Mouse (Mus musculus) midbrain, embryonic 11.5 days (tissue): Measurements from ENCODE around the gene Rtn4rl2. TPM values are rescaled to one million over a fixed set of nuclear protein-coding genes. Genes with fewer than 3 reads are reported as not detected.
A peak's percentile ranks its signal among the peaks of the same experiment; 100 is the strongest.

ENCODE experiments used
- ATAC-seq: fragments of 200-750 bp; cut with Nextera tagmentation; 2 replicates; pipeline ENCODE4 v1.8.0; 2017; ENCODE audit warnings: moderate TSS enrichment, moderate library complexity; ENCODE audit not compliant: low FRiP score
- DNase-seq: peaks from one replicate; pipeline ENCODE4 v3.0.0; 2015; ENCODE audit warnings: low spot score; ENCODE audit errors: missing footprints
- H3K27ac ChIP-seq: fragments of 300-500 bp; sonication (generic); 2 replicates; pipeline ENCODE4 v1.5.1; 2014; ENCODE audit warnings: low read depth, low read length
- H3K27me3 ChIP-seq: fragments of 300-500 bp; sonication (generic); 2 replicates; pipeline ENCODE4 v1.6.1; 2014; ENCODE audit warnings: mild to moderate bottlenecking, low read length, moderate library complexity, mixed read lengths; ENCODE audit not compliant: control insufficient read depth, insufficient read depth
- H3K36me3 ChIP-seq: fragments of 300-500 bp; sonication (generic); 2 replicates; pipeline ENCODE4 v1.6.1; 2014; ENCODE audit warnings: mild to moderate bottlenecking, low read length, moderate library complexity, mixed read lengths; ENCODE audit not compliant: control insufficient read depth, insufficient read depth
- H3K4me1 ChIP-seq: fragments of 300-500 bp; sonication (generic); 2 replicates; pipeline ENCODE4 v1.6.1; 2014; ENCODE audit warnings: low read length; ENCODE audit not compliant: control insufficient read depth, insufficient read depth
- H3K4me2 ChIP-seq: fragments of 300-500 bp; sonication (generic); 2 replicates; pipeline ENCODE4 v1.6.1; 2014; ENCODE audit warnings: mild to moderate bottlenecking, moderate library complexity
- H3K4me3 ChIP-seq: fragments of 300-500 bp; sonication (generic); 2 replicates; pipeline ENCODE4 v1.5.1; 2014; ENCODE audit warnings: low read depth, low read length
- H3K9ac ChIP-seq: fragments of 300-500 bp; sonication (generic); 2 replicates; pipeline ENCODE4 v1.6.1; 2014; ENCODE audit warnings: low read length
- H3K9me3 ChIP-seq: fragments of 300-500 bp; sonication (generic); 2 replicates; pipeline ENCODE4 v1.6.1; 2016; ENCODE audit warnings: low read length; ENCODE audit not compliant: control insufficient read depth
- WGBS: fragments of 180-500 bp; shearing (Covaris S2); extraction: QIAGEN DNeasy Blood & Tissue Kit; methylation state at CpG from one replicate; pipeline ENCODE4 v1.1.7; 2014; 5-methylcytosine and 5-hydroxymethylcytosine counted together
- polyA plus RNA-seq: library from polyadenylated mRNA; unstranded; fragments of >200 nt; fragmentation: Nextera tagmentation; extraction: Ambion mirVana; gene quantifications from 2 replicates; pipeline ENCODE4 v1.2.1, GENCODE M21; 2014

The Rtn4rl2 gene
- polyA plus RNA-seq, 1 experiment from 2014 or later, result 1.4 TPM

- Histone ChIP-seq H3K27me3 (no peaks in the 10 kb centered on the region), H3K4me2 (no peak overlapping the region), H3K4me3 (no peak overlapping the region), H3K9me3 (no peaks in the 10 kb centered on the region), H3K27ac (no peak overlapping the region), H3K4me1 (no peaks in the 10 kb centered on the region), H3K36me3 (no peaks in the 10 kb centered on the region), H3K9ac (no peak overlapping the region)
- DNase-seq (no peak), ATAC-seq (no peak)
- 92% methylated on average over 7 of the region's 7 CpGs for WGBS
Measured at GRCm38 (mm10) chr2:84859991-84860780, 26.3 kb downstream of the Rtn4rl2 start.

GRCm38 (mm10) chr2:84858551-84858950 is 28.0 kb downstream of the Rtn4rl2 start:
- no peaks in the 10 kb centered on the region for H3K9me3 ChIP-seq
- no peak overlapping the region for H3K4me3 ChIP-seq
- no peaks in the 10 kb centered on the region for H3K27me3 ChIP-seq
- ATAC-seq (no peak), DNase-seq (no peak)
- no peak overlapping the region for H3K4me2 ChIP-seq
- no peaks in the 10 kb centered on the region for H3K4me1 ChIP-seq
- no peaks in the 10 kb centered on the region for H3K36me3 ChIP-seq
- no peak overlapping the region for H3K27ac ChIP-seq
- no peak overlapping the region for H3K9ac ChIP-seq
- 83% methylated on average over 1 of the region's 1 CpGs for WGBS

GRCm38 (mm10) chr2:84855732-84856131 is 30.8 kb downstream of the Rtn4rl2 start:
- WGBS, result 72% methylated on average over 2 of the region's 2 CpGs
- H3K4me1 ChIP-seq, result peaks cover 7% of the 10 kb centered on the region
- 0 out of 2 replicates have a peak, but pooled peaks have one; percentile 56 for ATAC-seq
- H3K9ac ChIP-seq, result no peak overlapping the region
- no peaks in the 10 kb centered on the region for H3K36me3 ChIP-seq
- no peak overlapping the region for H3K27ac ChIP-seq
- no peaks in the 10 kb centered on the region for H3K27me3 ChIP-seq
- H3K9me3 ChIP-seq, result no peaks in the 10 kb centered on the region
- no peak overlapping the region for H3K4me2 ChIP-seq
- H3K4me3 ChIP-seq, result no peak overlapping the region
- DNase-seq, result no peak

GRCm38 (mm10) chr2:84851130-84852040 is 35.1 kb downstream of the Rtn4rl2 start:
- Histone ChIP-seq H3K4me1 (peaks cover 8% of the 10 kb centered on the region), H3K4me2 (peak overlapping the region; percentile 19), H3K9me3 (no peaks in the 10 kb centered on the region), H3K36me3 (no peaks in the 10 kb centered on the region), H3K27me3 (no peaks in the 10 kb centered on the region), H3K9ac (no peak overlapping the region), H3K4me3 (no peak overlapping the region), H3K27ac (no peak overlapping the region)
- peak; percentile 75 for ATAC-seq
- 29% methylated on average over 23 of the region's 23 CpGs for WGBS
- no peak for DNase-seq

GRCm38 (mm10) chr2:84850407-84851129 is 35.9 kb downstream of the Rtn4rl2 start:
- Histone ChIP-seq H3K4me1 (peaks cover 8% of the 10 kb centered on the region), H3K4me3 (no peak overlapping the region), H3K36me3 (no peaks in the 10 kb centered on the region), H3K9ac (no peak overlapping the region), H3K27me3 (no peaks in the 10 kb centered on the region), H3K27ac (no peak overlapping the region), H3K9me3 (no peaks in the 10 kb centered on the region), H3K4me2 (peak overlapping the region; percentile 19; the same call in 1 of the 2 replicates)
- 59% methylated on average over 7 of the region's 7 CpGs for WGBS
- peak; percentile 20; the same call in 1 of the 2 replicates for ATAC-seq
- DNase-seq, result no peak

GRCm38 (mm10) chr2:84845226-84845625 is 41.3 kb downstream of the Rtn4rl2 start:
- Histone ChIP-seq H3K9me3 (no peaks in the 10 kb centered on the region), H3K27me3 (no peaks in the 10 kb centered on the region), H3K36me3 (no peaks in the 10 kb centered on the region), H3K4me1 (peaks cover 5% of the 10 kb centered on the region; the same call in 1 of the 2 replicates), H3K27ac (no peak overlapping the region), H3K4me2 (no peak overlapping the region), H3K9ac (no peak overlapping the region), H3K4me3 (no peak overlapping the region)
- no peak for ATAC-seq
- whole genome bisulfite sequencing, result 89% methylated on average over 1 of the region's 1 CpGs
- no peak for DNase-seq

GRCm38 (mm10) chr2:84843654-84844053 is 42.9 kb downstream of the Rtn4rl2 start:
- ATAC-seq (no peak), DNase-seq (no peak)
- WGBS, result 88% methylated on average over 6 of the region's 6 CpGs
- Histone ChIP-seq H3K36me3 (no peaks in the 10 kb centered on the region), H3K27me3 (peaks cover 10% of the 10 kb centered on the region), H3K4me1 (peaks cover 14% of the 10 kb centered on the region), H3K4me3 (no peak overlapping the region), H3K9ac (no peak overlapping the region), H3K27ac (no peak overlapping the region), H3K4me2 (no peak overlapping the region), H3K9me3 (no peaks in the 10 kb centered on the region)

- H3K36me3 ChIP-seq, result no peaks in the 10 kb centered on the region
- H3K27me3 ChIP-seq, result peaks cover 19% of the 10 kb centered on the region
- H3K9ac ChIP-seq, result no peak overlapping the region
- H3K4me3 ChIP-seq, result no peak overlapping the region
- no peak for ATAC-seq
- no peaks in the 10 kb centered on the region for H3K9me3 ChIP-seq
- H3K4me1 ChIP-seq, result peaks cover 14% of the 10 kb centered on the region
- H3K4me2 ChIP-seq, result no peak overlapping the region
- peak; percentile 37 for DNase-seq
- H3K27ac ChIP-seq, result no peak overlapping the region
Measured at GRCm38 (mm10) chr2:84841905-84842304, 44.6 kb downstream of the Rtn4rl2 start.
